Mouse (Mus musculus) heart, embryonic 15.5 days (tissue): ENCODE results near the gene Rab3c. TPM values are rescaled to one million over a fixed set of nuclear protein-coding genes. Genes with fewer than 3 reads are reported as not detected.

ENCODE experiments used
- ATAC-seq: fragments of 200-750 bp; cut with Nextera tagmentation; replicated peaks from 2 replicates; pipeline ENCODE4 v1.8.0; 2017; ENCODE audit warnings: low read depth, moderate TSS enrichment; ENCODE audit not compliant: insufficient number of reproducible peaks, insufficient read depth, low FRiP score
- H3K27ac ChIP-seq: fragments of 300-500 bp; sonication (generic); 2 replicates; pipeline ENCODE4 v1.5.1; 2015; ENCODE audit warnings: mild to moderate bottlenecking, inconsistent platforms
- H3K27me3 ChIP-seq: fragments of 300-500 bp; sonication (generic); 2 replicates; pipeline ENCODE4 v1.6.1; 2015; ENCODE audit warnings: inconsistent platforms
- H3K36me3 ChIP-seq: fragments of 300-500 bp; sonication (generic); 2 replicates; pipeline ENCODE4 v1.6.1; 2015; ENCODE audit warnings: mild to moderate bottlenecking, inconsistent platforms
- H3K4me1 ChIP-seq: fragments of 300-500 bp; sonication (generic); replicated peaks from 2 replicates; pipeline ENCODE4 v1.6.1; 2015; ENCODE audit warnings: inconsistent platforms
- H3K4me2 ChIP-seq: fragments of 300-500 bp; sonication (generic); 2 replicates; pipeline ENCODE4 v1.6.1; 2015; ENCODE audit warnings: inconsistent platforms, mild to moderate bottlenecking, moderate library complexity
- H3K4me3 ChIP-seq: fragments of 300-500 bp; sonication (generic); 2 replicates; pipeline ENCODE4 v1.5.1; 2015; ENCODE audit warnings: mild to moderate bottlenecking, inconsistent platforms
- H3K9ac ChIP-seq: fragments of 300-500 bp; sonication (generic); 2 replicates; pipeline ENCODE4 v1.6.1; 2015; ENCODE audit warnings: mild to moderate bottlenecking, inconsistent platforms
- H3K9me3 ChIP-seq: fragments of 300-500 bp; sonication (generic); replicated peaks from 2 replicates; pipeline ENCODE4 v1.6.1; 2016; ENCODE audit warnings: inconsistent platforms
- WGBS: fragments of 180-500 bp; shearing (Covaris S2); methylation state at CpG from one replicate; pipeline ENCODE4 v1.1.7; 2015; ENCODE audit warnings: mixed read lengths; 5-methylcytosine and 5-hydroxymethylcytosine counted together
- polyA plus RNA-seq: library from polyadenylated mRNA; unstranded; fragments of >200 nt; fragmentation: Nextera tagmentation; extraction: Ambion mirVana; gene quantifications from 2 replicates; pipeline ENCODE4 v1.2.1, GENCODE M21; 2015

Rab3c gene
- polyA plus RNA-seq, 1 experiment from 2014 or later: 0.25 TPM

DNA sequence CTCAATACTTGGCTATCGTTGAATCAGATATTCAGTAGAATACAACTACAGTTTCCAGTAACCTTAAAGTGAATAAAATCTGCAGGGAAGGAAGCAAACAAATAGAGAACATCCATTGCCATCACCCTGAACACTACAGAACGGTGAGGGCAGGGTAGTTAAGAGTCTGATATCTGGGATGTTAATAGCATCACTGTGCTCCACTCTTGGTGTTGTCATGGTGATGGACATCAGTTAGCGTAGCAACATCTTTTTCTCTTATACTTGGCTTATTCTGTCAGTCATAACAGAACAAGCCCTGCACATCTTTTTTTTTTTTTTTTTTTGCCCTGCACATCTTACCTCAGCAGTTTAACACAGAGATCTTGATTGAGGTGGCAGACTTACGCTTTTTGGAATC lies 268.8 kb downstream of the Rab3c start:
- no peaks in the 10 kb centered on the region for H3K36me3 ChIP-seq
- H3K27ac ChIP-seq: no peak overlapping the region
- 82% methylated on average over 4 of the region's 4 CpGs for WGBS
- H3K4me1 ChIP-seq: no peaks in the 10 kb centered on the region
- H3K4me2 ChIP-seq: no peak overlapping the region
- no peak for ATAC-seq
- H3K9ac ChIP-seq: no peak overlapping the region
- H3K9me3 ChIP-seq: no peaks in the 10 kb centered on the region
- H3K27me3 ChIP-seq: peaks cover 5% of the 10 kb centered on the region
- H3K4me3 ChIP-seq: no peak overlapping the region

DNA sequence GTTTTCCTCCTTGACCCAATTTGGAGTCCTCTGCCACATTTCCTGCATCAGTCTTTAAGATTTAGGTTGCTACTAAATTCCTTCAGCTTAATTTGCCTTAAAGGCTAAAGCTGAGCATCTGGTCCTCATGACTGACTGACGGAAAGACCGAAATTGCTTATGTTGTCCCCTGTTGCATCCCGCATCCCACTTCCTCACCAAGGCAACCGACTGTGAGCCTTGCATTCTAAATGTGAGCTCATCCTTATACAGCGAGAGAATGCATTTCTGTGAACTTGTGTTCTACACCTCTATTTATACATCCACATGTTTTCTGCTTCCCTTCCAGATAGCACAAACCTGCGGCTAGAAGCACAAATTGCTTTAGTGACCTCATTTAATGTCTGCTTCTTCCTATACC lies 269.9 kb downstream of the Rab3c start:
- ATAC-seq: no peak
- H3K4me2 ChIP-seq: no peak overlapping the region
- 79% methylated on average over 6 of the region's 6 CpGs for WGBS
- H3K27me3 ChIP-seq: peaks cover 5% of the 10 kb centered on the region
- H3K27ac ChIP-seq: no peak overlapping the region
- H3K4me3 ChIP-seq: no peak overlapping the region
- H3K9ac ChIP-seq: no peak overlapping the region
- no peaks in the 10 kb centered on the region for H3K36me3 ChIP-seq
- no peaks in the 10 kb centered on the region for H3K9me3 ChIP-seq
- H3K4me1 ChIP-seq: 0 out of 2 replicates have a peak, but pooled peaks cover 2% of the 10 kb centered on the region

DNA sequence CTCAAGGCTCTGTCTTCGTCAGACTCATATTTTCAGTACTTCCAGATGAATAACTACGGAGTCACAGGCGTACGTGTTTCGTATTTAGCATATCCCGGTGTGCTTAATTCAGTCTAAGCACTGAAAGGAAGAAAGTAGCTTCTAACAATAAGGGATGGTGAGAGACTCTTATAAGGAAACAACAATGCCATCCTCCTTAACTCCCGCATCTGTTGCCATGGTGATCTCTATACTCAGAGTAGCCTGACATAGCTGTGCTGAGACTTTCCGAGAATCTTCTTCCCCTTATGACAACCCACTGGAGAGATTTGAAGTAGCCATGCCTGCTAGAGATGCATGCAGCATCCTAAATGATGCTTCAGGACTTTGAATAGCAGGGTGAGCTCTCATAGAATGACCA lies 272.3 kb downstream of the Rab3c start:
- no peak overlapping the region for H3K4me2 ChIP-seq
- WGBS: 85% methylated on average over 8 of the region's 8 CpGs
- H3K4me3 ChIP-seq: no peak overlapping the region
- no peak for ATAC-seq
- H3K4me1 ChIP-seq: 0 out of 2 replicates have a peak, but pooled peaks cover 2% of the 10 kb centered on the region
- no peak overlapping the region for H3K27ac ChIP-seq
- peaks cover 5% of the 10 kb centered on the region for H3K27me3 ChIP-seq
- no peak overlapping the region for H3K9ac ChIP-seq
- H3K36me3 ChIP-seq: no peaks in the 10 kb centered on the region
- H3K9me3 ChIP-seq: no peaks in the 10 kb centered on the region

DNA sequence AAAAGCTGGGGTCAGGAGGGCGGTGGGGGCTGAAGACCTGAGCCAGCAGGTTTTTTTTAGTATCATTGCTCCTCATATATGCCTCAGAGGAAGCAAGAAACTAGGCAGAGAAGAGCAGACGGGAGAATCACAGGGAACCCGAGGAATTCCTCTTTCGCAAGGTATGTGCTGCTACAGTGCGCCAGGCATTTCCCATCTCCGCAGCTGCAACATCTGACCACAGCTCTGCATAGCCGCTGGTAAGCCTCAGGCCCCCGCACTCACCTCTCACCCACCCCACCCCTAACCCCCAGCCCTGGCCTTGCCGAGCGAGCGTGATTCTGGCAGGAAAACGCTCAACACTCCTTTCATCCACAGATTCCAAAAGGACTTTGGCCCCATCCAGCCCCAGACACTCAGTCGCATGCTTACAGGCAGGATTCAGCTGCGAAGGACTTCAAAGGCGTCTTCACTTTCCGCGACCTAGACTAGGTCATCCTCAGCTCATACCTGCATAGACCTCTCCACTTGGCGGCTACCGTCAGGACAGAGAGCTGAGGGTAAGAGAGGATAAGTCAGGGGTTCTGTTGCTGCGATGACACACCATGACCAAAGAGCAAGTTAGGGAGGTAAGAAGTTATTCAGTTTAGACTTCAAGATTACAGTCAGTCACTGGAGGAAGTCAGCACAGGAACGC lies 274.6 kb downstream of the Rab3c start:
- Histone ChIP-seq H3K9me3 (no peaks in the 10 kb centered on the region), H3K4me1 (0 out of 2 replicates have a peak, but pooled peaks cover 2% of the 10 kb centered on the region), H3K9ac (no peak overlapping the region), H3K27ac (no peak overlapping the region), H3K27me3 (peaks cover 5% of the 10 kb centered on the region; the same call in 1 of the 2 replicates), H3K36me3 (no peaks in the 10 kb centered on the region), H3K4me3 (no peak overlapping the region), H3K4me2 (peak overlapping the region; percentile 14; the same call in 1 of the 2 replicates)
- ATAC-seq: no peak
- WGBS: 28% methylated on average over 21 of the region's 21 CpGs

Other genes with a start within 250 kb of the Rab3c start
- gene Gapt, start 76.2 kb upstream of the Rab3c start, polyA plus RNA-seq: 0.14 and 0.27 TPM in 2 replicates
- 102 TPM in 2 replicates for gene Plk2, start 114.0 kb upstream of the Rab3c start, polyA plus RNA-seq